Mouse (Mus musculus) liver, adult 2 months (tissue): ENCODE results near the gene Ctdnep1.

ENCODE experiments used
- CTCF ChIP-seq: fragments of 200-500 bp; IDR thresholded peaks from 2 replicates; pipeline ENCODE4 v1.5.1; 2011; ENCODE audit warnings: low read depth, low read length, control low read depth
- POLR2A ChIP-seq: fragments of 200-500 bp; IDR thresholded peaks from 2 replicates; pipeline ENCODE4 v1.6.1; 2011; ENCODE audit warnings: low read length, control low read depth; ENCODE audit not compliant: insufficient read depth; ENCODE audit errors: extremely low read depth

DNA sequence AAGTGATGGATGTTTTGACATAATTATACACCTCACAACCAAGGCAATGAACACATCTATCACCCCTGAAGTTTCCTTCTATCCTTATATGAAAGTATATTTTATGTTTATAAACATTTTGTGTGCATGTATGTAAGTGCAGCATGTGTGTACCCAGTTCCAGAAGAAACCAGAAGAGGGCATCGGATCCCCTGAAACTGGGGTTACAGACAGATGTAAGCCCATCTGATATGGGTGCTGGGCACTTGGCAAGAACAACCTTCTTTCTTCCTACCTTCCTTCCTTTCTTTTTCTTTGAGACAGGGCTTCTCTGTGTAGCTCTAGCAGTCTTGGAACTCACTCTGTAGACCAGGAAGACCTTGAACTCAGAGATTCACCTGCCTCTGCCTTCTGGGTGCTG, 24.7 kb upstream of the Ctdnep1 start:
- TF ChIP-seq CTCF, result no peak
- TF ChIP-seq POLR2A, result no peak
